Mouse (Mus musculus): ENCODE results near the gene Slc22a21. TPM values are rescaled to one million over a fixed set of nuclear protein-coding genes. Genes with fewer than 3 reads are reported as not detected.
"Not testable (repeated sequence)": the region's sequence is repeated elsewhere in the genome, so short reads cannot be mapped to it uniquely, and the experiment has no call there.

Slc22a21 gene
- total RNA-seq (2021), result 1 to 10 TPM; 1.5 to 1.9 TPM

DNA sequence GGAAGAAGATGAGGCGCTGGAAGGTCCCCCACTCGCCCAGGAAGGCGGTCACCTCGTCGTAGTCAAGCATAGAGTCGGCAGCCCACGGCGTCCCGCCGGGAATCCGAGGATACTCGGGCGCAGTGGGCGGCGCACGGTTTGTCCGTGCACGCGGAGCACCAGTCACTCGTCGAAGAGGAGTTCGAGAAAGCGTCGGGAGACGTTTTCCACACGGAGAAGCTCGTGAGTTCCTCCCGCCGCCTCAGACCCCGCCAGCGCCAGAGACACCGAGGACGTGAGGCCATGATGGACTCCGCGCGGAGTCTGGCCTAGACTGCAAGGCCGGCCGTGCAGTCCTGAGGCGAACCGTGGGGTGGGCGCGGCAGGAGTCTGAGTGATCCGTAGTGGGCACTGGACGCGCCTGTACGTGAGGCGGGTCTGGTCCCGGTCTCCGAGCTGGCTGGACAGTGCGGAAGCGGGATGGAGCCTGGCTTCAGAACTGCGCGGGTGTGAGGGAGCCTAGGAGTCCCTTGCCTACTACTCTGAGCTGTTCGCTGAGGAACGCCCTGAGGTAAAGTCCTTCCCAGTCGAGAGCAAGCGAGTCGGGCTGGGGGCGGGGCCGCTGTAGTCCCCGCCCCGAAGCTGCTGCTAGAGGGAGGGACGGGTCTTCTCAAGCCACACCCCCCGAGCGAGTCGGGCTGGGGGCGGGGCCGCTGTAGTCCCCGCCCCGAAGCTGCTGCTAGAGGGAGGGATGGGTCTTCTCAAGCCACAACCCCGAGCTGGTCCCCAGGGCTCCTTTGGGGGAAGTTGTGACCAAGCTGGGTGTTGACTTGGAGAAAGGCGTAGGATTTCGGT lies at the start of gene Slc22a21:
Gene Slc22a21 (minus strand): TSS at position 545 of the 834 bp plus-strand sequence.
- intact Hi-C loops (cut with DNase I), result loop anchor here (5.0 kb wide), 1 partner anchor 48 kb away; no protein-coding TSS in a partner anchor
- peak; percentile 53 for DNase-seq (ENCODE audit: low spot score)

DNA sequence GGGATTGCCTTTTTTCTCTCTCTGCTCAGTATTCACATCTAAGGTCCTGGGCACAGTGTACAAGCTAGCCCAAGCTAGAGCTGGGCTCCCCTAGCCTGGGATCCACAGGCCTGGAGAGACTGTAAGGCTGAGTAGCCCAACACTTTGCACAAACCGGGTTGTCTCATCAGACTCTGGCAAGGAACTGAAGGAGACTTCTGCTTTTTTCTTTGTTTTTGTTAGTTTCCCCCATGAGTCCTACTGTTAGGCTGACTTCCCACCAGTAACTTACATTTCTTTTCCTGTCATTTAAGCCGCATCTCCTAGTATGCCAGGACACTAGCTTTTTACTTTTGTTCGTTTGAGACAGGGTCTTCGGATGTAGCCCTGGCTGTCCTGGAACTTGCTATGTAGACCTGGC lies 48.9 kb upstream of the Slc22a21 start:
- DNase-seq (ENCODE audit: low spot score), result no peak
- intact Hi-C loops (cut with DNase I), result loop anchor here (2.0 kb wide), 2 partner anchors 22 to 36 kb away; no protein-coding TSS in a partner anchor

DNA sequence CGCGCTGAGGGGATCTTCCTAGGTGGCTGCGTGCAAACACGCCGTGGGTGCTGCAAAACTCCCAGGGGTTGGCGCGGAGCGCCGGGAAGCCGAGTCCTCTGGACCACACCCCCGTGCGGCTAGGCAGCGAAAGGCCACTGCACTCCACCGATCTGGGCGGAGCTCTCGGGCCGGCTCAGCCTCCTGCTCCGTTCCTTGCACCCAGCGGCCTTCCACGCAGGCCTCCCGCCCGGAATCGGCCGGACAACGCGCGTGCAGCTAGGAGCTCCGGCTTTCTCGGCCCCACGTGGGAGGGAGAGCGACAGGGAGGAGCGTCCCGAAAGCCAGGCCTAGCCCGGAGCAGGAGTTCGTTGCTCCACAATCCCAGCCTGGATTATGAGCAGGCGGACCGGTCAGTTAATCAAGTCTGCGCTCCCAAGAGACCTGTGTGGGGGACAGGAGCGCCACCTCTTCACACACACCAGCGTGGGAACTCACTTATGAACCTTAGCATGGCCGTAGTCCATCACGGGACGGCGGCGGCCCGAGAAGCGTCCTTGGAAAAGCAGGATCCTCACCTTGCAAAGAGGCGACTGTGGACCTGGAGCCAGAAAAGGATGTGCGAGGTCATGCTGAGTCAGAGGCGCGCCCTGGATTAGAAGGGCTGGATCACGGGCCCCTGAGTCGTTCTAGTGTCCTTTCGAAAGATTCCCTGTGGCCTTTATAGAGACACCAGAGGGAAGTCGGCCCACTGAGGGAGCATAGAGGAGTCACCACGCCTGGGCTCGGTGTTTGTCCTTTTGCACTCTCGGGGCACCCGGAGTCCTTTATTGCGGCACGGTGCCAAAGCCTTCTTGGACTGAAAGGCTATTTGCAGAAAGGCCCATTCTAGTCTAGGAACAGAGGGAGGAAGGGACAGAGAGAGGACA lies 48.2 kb upstream of the Slc22a21 start, which contains the start of gene Slc22a4:
Gene Slc22a4 (minus strand): TSS at position 47 of the 908 bp plus-strand sequence.
- intact Hi-C loops (cut with DNase I), result loop anchor here (2.0 kb wide), 2 partner anchors 21 to 37 kb away; no protein-coding TSS in a partner anchor
- DNase-seq (ENCODE audit: low spot score), result peak; percentile 62

DNA sequence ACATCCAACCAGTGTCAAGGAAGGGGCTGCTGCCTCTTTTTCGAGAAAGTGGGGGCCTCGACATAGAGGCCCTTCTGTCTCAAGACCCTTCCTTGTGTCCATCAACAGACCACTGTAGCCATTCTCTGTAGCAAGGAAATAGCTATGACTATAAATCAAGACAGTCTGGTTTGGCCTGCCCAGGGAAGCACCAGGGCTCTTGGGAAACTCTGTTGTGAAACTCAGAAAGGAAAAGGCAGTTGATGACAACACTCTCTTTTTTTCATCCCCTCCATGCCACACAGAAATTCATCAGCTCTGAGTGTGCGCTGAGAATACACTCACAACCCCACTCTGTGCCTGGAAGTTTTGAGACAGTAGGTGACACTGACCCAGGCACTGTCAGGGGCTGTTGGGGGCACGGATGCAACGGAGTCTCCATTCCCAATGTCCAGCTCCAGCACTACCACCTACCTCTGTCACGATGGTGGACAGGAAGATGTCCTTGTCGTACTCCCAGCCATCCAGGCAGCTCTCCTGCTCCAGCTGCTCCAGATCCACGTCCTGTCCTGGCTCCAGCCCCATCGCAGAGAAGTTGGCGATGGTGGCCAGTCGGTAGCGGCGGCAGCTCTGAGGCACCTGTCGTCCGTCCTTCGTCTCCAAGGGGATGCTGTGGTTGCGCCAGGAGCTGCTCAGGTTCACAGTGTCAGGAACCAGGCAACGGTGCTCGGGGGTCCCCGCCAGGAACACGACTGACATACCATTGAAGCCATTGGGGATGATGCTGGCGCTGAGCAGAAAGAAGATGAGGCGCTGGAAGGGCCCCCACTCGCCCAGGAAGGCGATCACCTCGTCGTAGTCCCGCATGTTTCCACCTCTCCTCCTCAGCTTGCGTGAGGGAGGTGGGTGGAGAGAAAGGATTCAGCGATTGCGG lies 47.3 kb upstream of the Slc22a21 start:
- intact Hi-C loops (cut with DNase I), result loop anchor here (2.0 kb wide), 2 partner anchors 21 to 37 kb away; no protein-coding TSS in a partner anchor

DNA sequence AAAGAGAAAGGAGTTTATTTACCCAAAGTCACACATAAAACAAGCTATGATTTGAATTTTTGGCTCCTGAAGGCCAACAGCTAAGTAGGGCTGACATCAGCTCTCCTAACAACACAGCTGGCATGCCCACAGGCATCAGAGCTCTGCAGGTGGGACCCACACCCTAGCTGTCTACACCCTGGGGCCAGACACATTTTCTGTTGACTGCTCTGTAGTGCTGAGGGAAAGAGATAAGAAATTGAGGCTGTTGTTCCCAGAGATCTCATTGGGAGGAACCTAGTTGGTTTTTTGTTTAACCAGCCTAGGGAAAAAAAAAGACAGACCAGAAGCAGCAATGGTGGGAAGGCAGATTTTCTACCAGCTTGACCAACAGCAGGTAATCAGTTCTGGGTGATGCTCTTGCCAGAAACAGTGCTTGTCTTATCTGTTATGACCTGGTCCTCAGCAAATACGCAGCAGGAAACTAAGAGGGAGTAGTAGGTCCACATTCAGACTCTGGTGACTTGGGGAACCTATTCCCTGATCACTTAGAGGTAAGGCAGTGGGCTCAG lies 46.4 kb upstream of the Slc22a21 start:
- intact Hi-C loops (cut with DNase I), result no loop called here
- DNase-seq (ENCODE audit: low spot score), result no peak

More for the DNA sequence above, 47.3 kb upstream of the Slc22a21 start:
- no peak for DNase-seq (ENCODE audit: low spot score)

DNA sequence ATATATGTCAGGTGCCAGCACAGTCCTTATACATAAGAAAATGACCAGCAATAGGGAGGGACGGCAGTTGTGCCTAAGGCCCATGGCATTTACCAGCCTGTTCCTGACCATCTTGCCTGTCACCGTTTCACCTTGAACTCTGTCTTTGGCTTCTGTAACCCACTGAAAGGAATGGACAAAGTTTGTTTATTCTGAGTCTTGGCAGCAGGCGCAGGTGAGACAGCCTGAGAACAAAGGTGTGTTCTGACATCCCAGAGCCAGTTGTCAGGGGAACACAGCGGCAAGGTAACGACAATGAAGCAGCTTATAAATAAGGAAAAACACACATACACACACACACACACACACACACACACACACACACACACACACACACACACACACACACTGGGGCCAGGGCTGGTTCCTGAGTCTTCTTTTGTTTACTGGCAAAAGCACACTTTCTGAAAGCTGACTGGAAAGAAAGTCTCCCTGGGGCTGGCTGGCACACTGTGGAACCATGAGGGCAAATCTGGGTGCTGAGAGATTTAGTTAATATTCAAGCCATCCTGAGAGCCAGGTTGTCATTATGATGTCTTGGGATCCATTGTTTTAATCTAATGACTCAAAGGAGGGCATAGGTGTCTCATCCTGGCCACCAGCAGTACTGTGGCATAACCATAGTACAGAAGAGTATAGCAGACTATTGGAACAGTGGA lies 41.4 kb upstream of the Slc22a21 start:
- intact Hi-C loops (cut with DNase I), result no loop called here

DNA sequence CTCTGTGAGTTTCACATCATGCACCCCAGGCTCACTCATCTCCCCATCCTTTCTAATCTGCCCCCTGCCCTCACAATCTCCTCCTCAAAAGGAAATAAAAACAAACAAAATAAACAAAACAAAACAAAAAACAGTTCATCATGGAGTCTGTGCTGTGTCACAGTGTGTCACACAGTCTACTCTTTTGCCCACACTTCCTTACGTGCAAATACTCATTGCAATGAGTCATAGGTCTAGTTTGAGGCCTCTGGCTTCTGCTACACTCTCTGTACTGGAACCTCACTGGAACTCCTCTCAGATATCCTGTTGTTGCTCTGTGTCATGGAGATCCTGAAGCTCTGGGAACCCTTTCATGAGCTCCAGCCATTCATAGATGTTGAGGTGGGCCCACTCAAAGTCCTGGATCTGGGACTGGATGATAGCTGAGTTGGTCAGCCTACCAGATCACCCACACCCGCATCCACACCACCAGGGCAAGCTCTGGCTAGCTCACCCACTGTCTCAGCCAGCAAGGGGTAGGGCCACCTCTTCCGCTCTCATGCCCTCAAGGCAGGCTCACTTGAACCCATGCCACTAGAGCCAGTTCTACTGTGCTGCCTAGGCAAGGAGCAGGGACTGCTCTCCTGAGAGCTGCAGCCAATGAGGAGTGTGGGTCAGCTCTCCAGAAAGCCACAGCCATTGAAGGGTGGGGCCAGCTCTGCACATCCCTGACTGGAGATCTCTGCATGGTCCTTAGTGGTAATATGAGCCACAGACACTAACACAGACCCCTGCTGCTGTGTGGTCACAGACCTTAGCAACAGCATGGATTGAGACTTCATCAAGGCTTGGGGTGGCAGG lies 39.0 kb upstream of the Slc22a21 start:
- intact Hi-C loops (cut with DNase I), result no loop called here

More for the DNA sequence above, 41.4 kb upstream of the Slc22a21 start:
- DNase-seq (ENCODE audit: low spot score), result no peak

DNA sequence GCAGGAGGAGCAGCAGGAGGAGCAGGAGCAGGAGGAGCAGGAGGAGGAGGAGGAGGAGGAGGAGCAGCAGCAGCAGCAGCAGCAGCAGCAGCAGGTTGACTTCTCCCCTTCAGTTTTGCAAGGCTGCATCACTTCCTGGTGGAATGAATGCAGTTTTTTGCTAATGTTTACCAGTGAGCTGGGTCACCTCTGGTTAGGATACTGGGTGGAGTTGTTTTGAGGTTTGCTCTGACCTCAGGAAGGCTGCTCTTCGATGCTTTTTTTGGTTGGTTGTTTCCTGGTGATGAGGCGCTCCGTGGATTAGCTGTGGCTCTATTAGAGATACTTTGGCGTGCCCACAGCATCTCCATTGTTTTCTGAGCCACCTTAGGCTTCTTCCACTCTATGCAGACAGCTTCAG lies 37.5 kb upstream of the Slc22a21 start:
- no peak for DNase-seq (ENCODE audit: low spot score)
- intact Hi-C loops (cut with DNase I), result no loop called here

More for the DNA sequence above, 39.0 kb upstream of the Slc22a21 start:
- DNase-seq (ENCODE audit: low spot score), result no peak

DNA sequence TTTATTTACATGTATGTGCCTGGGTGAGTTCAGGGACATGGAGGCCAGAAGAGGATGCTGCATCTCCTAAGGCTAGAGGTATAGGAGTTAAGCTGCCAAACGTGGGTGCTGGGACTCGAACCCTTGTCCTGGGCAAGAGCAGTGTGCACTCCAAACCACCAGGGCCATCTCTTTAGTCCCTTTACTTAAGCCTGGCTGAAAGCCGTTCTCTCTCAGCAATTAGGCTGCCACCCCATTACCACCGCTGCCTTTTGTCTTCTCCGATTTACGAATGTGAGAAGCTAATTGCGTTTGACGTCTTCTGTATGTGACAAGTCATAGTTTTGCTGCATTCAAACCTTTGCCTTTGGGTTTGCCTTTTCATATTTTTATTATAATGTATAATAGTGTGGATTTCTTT lies 35.9 kb upstream of the Slc22a21 start:
- intact Hi-C loops (cut with DNase I), result no loop called here
- no peak for DNase-seq (ENCODE audit: low spot score)

DNA sequence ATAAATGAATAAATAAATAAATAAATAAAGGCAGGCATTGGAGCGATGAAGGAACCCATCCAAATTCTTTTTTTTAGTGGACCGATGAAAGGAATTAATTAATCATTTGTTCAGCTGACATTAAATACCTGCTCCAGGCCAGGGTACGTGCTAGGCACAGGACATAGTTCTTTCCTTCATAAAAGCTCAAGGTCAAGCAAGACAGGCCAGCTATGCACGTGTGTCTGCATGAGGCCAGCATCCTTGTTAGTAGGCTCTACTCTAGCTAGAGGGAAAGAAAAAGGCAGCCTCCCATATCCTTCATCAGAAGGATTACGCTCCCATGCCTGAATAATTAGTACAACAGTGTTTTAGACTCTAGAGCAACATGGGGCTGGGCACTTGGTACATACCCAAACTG lies 32.8 kb upstream of the Slc22a21 start:
- intact Hi-C loops (cut with DNase I), result no loop called here
- DNase-seq (ENCODE audit: low spot score), result no peak

DNA sequence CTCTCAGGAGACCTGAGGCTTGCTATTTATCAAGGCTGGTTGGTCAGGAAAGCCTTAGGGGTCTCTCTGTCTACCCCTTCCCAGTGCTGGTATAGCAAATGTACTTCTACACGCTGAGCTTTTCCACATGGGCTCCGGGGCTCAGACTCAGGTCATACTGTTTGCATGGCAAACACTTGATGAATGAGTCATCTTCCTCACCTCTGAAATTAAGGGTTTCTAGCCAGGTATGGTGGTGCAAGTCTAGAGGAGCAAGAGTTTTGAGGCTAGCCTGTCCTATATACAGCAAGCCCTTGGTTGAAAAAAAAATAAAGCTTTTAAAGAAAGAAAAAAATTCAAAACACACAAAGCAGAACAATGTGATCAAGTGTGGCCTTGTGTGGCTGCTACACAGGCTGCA lies 31.1 kb upstream of the Slc22a21 start:
- intact Hi-C loops (cut with DNase I), result no loop called here
- no peak for DNase-seq (ENCODE audit: low spot score)

DNA sequence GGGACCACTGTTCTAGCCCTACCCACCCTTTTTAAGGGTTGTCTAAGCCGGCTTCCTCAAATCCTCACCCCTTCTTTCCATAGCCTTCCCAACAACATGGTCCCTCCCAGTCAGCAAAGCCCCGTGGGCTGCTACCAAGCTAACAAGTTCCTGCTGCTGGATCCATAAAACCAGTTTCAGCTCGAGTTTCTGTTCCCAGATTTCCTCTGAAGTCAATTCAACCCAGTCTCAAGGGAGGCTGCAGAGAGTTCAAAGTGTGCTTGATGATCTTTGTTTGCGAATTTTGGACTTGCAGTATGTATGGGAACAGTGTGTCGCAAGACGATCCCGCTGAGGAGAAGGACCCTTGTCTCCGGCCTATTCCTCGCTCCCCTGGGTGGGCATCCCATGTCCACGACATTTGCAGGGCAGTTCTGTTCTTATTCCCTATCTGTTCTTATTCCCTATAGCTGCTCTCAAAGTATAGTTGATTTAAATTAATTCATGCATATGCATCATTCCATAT lies 28.3 kb upstream of the Slc22a21 start:
- intact Hi-C loops (cut with DNase I), result no loop called here
- DNase-seq (ENCODE audit: low spot score), result no peak

DNA sequence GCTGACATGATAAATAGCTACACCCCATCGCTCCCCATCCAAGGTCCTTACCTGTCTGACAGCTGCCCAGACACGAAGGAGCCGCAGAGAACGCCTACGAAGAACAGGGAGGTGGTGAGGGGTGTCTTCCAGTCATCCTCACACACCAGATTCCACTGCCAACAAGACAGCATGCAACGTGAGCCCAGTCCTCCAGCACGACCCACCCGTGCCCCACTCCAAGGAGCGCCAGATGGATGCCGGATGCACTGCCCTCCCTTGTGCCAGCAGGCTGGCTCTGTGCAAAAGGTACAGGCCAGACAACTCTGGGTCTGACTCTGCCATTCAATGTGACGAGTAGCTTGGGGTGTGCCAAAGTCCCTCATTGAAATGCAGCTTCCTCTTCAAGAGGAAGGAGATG lies 27.6 kb upstream of the Slc22a21 start:
- DNase-seq (ENCODE audit: low spot score), result no peak
- intact Hi-C loops (cut with DNase I), result loop anchor here (2.0 kb wide), 1 partner anchor 21 kb away; the partner anchor contains the start of gene Slc22a4

DNA sequence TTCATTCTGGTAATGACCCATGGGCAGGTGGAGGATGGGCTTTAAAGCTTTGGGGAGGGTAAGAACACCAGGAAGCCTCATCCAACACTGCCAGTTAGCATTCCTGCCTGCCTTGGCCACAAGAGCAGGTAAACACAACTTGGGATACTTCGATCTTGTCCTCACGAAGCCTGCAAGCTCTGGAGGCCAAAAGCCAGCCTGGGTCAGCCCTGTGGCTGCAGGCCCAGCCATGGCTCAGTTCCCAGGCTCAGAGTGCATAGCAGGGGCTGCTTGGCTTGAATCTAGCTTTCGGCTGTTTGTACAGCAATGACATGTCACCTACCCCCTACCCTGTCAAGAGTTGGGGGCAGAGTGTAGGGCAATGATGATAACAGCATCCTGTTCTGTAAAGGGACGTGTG lies 26.8 kb upstream of the Slc22a21 start:
- DNase-seq (ENCODE audit: low spot score), result peak; percentile 46
- intact Hi-C loops (cut with DNase I), result loop anchor here (2.0 kb wide), 1 partner anchor 22 kb away; the partner anchor contains the start of gene Slc22a4

DNA sequence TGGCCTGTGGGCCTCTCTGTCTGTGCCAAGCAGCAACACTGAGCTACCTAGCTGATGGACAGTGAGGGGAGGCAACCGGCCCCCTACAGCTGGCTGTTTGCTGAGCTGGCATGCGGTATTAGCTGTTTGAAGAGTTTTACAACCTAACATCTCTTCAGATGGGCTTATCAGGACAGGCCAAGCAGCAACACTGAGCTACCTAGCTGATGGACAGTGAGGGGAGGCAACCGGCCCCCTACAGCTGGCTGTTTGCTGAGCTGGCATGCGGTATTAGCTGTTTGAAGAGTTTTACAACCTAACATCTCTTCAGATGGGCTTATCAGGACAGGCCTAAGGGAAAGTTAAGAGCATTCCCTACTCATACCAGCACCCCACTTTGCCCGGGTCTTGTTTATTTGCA lies 26.2 kb upstream of the Slc22a21 start:
- intact Hi-C loops (cut with DNase I), result loop anchor here (2.0 kb wide), 1 partner anchor 22 kb away; the partner anchor contains the start of gene Slc22a4
- not testable (repeated sequence) for DNase-seq (ENCODE audit: low spot score)

DNA sequence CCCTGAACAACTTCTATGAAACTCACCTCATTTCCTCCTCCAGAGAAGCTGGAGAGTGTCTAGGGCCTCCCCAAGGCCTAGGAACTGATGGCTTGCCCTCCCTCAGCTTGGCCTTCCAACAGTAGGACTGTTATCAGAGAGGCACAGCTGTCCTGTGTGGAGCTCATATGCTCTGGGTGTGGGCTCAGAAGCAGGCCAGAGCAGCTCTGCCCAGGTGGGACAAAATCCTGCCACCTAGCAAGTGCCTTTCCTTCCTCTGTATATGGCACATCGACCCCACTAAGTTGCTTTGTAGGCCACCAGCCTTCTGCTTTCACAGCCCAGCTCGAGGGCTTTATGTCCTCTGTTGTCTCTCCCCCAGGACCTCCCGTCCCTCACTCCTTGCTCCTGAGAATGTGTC lies 24.6 kb upstream of the Slc22a21 start:
- intact Hi-C loops (cut with DNase I), result loop anchor here (5.0 kb wide), 2 partner anchors 72 to 143 kb away; no protein-coding TSS in a partner anchor
- no peak for DNase-seq (ENCODE audit: low spot score)

DNA sequence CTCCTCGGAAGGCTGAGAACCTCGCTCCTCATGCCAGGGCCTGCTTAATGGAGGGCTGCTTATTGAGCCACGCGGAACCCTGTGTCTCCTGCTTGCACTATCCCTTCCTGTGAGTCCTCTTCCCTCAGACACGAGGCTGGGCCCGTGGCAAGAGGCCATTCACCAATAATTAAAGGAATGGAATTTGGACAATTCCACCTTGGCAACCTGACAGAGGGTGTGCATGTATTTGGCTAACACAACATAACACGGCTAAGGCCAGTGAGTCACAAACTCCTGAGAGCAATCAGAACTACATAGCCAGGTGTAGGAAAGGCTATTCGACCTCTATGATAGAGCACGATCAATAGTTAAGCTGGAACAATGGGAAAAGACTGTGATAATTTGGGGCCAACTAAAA lies 24.1 kb upstream of the Slc22a21 start:
- intact Hi-C loops (cut with DNase I), result loop anchor here (5.0 kb wide), 2 partner anchors 72 to 143 kb away; no protein-coding TSS in a partner anchor
- DNase-seq (ENCODE audit: low spot score), result peak; percentile 23
